Mouse (Mus musculus) small intestine, adult 2 months (tissue): Measurements from ENCODE around the gene Pafah2. TPM values are rescaled to one million over a fixed set of nuclear protein-coding genes. Genes with fewer than 3 reads are reported as not detected.

Experiments used
- H3K27ac ChIP-seq: fragments of 200-500 bp; 2 replicates; pipeline ENCODE4 v1.5.1; 2012; ENCODE audit warnings: low read depth, low read length, control low read depth, inconsistent platforms; ENCODE audit not compliant: insufficient read depth
- H3K27me3 ChIP-seq: fragments of 200-500 bp; 2 replicates; pipeline ENCODE4 v1.6.1; 2012; ENCODE audit warnings: mild to moderate bottlenecking, moderate library complexity, low read length, inconsistent platforms; ENCODE audit not compliant: control insufficient read depth, insufficient read depth
- H3K36me3 ChIP-seq: fragments of 200-500 bp; 2 replicates; pipeline ENCODE4 v1.6.1; 2012; ENCODE audit warnings: mild to moderate bottlenecking, low read length, control low read depth, inconsistent platforms; ENCODE audit not compliant: control insufficient read depth, insufficient read depth
- H3K4me1 ChIP-seq: fragments of 200-500 bp; 2 replicates; pipeline ENCODE4 v1.6.1; 2012; ENCODE audit warnings: low read length, inconsistent platforms, mixed read lengths; ENCODE audit not compliant: control insufficient read depth, insufficient read depth, insufficient read length
- H3K4me3 ChIP-seq: fragments of 200-500 bp; 2 replicates; pipeline ENCODE4 v1.5.1; 2012; ENCODE audit warnings: low read depth, mild to moderate bottlenecking, control low read depth, inconsistent platforms, low read length, moderate library complexity
- CTCF ChIP-seq: fragments of 200-500 bp; IDR thresholded peaks from 2 replicates; pipeline ENCODE4 v1.5.1; 2012; ENCODE audit warnings: low read depth, mild to moderate bottlenecking, control low read depth, inconsistent platforms, low read length, moderate library complexity, mixed read lengths; ENCODE audit not compliant: insufficient replicate concordance, insufficient read length; ENCODE audit errors: extremely low read depth
- POLR2A ChIP-seq: fragments of 200-500 bp; IDR thresholded peaks from 2 replicates; pipeline ENCODE4 v1.6.1; 2012; ENCODE audit warnings: low read depth, mild to moderate bottlenecking, control low read depth, inconsistent platforms, low read length, moderate library complexity
- WGBS: fragments of 180-500 bp; shearing (Covaris S2); methylation state at CpG from one replicate; pipeline ENCODE4 v1.1.7; 2018; 5-methylcytosine and 5-hydroxymethylcytosine counted together
- polyA plus RNA-seq: library from polyadenylated mRNA; depleted of rRNA; stranded (reverse); fragments of >200 nt; gene quantifications from 2 replicates; pipeline ENCODE4 v1.2.3, GENCODE M21; 2012

Gene Pafah2
- polyA plus RNA-seq, 1 experiment: 20.5 TPM

DNA sequence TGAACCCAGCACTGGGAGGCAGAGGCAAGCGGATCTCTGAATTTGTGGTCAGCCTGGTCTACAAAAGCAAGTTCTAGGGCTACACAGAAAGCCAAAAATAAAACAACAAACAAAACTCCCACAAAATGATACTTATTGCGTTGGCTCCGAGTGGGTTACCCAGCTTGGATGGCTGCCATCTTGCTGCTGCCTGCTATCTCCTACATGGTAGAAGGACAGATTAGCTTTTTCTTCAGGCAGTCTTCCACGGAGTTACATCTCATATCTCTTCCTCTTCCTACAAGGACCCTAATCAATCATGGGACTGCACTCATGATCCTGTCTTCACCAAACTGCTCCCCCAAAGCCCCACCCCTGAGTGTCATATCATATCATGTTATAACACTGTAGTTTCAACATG is 43.8 kb downstream of the Pafah2 start:
- TF ChIP-seq CTCF: no peak
- TF ChIP-seq POLR2A: no peak

GRCm38 (mm10) chr4:134442216-134442615 is 46.1 kb downstream of the Pafah2 start:
- WGBS: 75% methylated on average over 4 of the region's 4 CpGs
- TF ChIP-seq CTCF (no peak), POLR2A (no peak)
- no peaks in the 10 kb centered on the region for H3K27me3 ChIP-seq
- peaks cover 5% of the 10 kb centered on the region; the same call in 1 of the 2 replicates for H3K4me1 ChIP-seq
- no peak overlapping the region for H3K4me3 ChIP-seq
- H3K36me3 ChIP-seq: no peaks in the 10 kb centered on the region
- H3K27ac ChIP-seq: no peak overlapping the region

More for the DNA sequence above, 43.8 kb downstream of the Pafah2 start:
- H3K27ac ChIP-seq: no peak overlapping the region
- H3K27me3 ChIP-seq: no peaks in the 10 kb centered on the region
- H3K4me3 ChIP-seq: no peak overlapping the region
- H3K36me3 ChIP-seq: no peaks in the 10 kb centered on the region
- WGBS: 73% methylated on average over 4 of the region's 4 CpGs
- peaks cover 5% of the 10 kb centered on the region; the same call in 1 of the 2 replicates for H3K4me1 ChIP-seq

DNA sequence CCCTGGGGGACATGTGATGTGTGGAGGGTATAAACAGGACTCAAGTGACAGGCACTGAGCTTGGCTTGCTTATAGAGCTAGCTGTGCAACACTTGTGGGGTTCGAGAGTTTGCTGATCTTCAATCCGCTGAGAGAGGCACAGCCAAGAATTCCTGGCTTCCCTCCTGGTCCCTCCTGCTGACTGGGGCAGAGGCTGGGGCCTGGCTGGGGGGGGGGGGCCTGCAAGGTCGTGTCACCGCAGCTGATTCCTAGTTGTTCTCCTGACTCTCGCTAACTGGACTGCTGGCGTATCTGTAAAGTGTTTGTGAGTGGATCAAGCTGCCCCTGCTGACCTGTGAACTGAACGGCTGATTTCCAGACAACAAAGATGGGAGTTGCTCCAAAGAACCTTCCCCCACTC is 47.5 kb downstream of the Pafah2 start:
- no peak overlapping the region for H3K27ac ChIP-seq
- peaks cover 2% of the 10 kb centered on the region; the same call in 1 of the 2 replicates for H3K4me1 ChIP-seq
- H3K4me3 ChIP-seq: no peak overlapping the region
- H3K27me3 ChIP-seq: no peaks in the 10 kb centered on the region
- H3K36me3 ChIP-seq: no peaks in the 10 kb centered on the region
- 56% methylated on average over 7 of the region's 7 CpGs for WGBS
- TF ChIP-seq POLR2A: no peak
- no peak for TF ChIP-seq CTCF

- Histone ChIP-seq H3K27ac (no peak overlapping the region), H3K4me1 (no peaks in the 10 kb centered on the region), H3K27me3 (no peaks in the 10 kb centered on the region), H3K4me3 (no peak overlapping the region), H3K36me3 (no peaks in the 10 kb centered on the region)
- no peak for TF ChIP-seq POLR2A
- no peak for TF ChIP-seq CTCF
- 64% methylated on average over 7 of the region's 7 CpGs for WGBS
Observed at GRCm38 (mm10) chr4:134444949-134445348, 48.8 kb downstream of the Pafah2 start.

- no peak for TF ChIP-seq CTCF
- H3K27me3 ChIP-seq: no peaks in the 10 kb centered on the region
- no peaks in the 10 kb centered on the region for H3K4me1 ChIP-seq
- no peak overlapping the region for H3K4me3 ChIP-seq
- H3K27ac ChIP-seq: no peak overlapping the region
- H3K36me3 ChIP-seq: no peaks in the 10 kb centered on the region
- WGBS: 71% methylated on average over 1 of the region's 1 CpGs
Observed at GRCm38 (mm10) chr4:134445489-134445888, 49.4 kb downstream of the Pafah2 start.

- 31% methylated on average over 23 of the region's 23 CpGs for WGBS
- no peak overlapping the region for H3K4me3 ChIP-seq
- no peaks in the 10 kb centered on the region for H3K27me3 ChIP-seq
- no peak for TF ChIP-seq CTCF
- no peak for TF ChIP-seq POLR2A
- no peaks in the 10 kb centered on the region for H3K4me1 ChIP-seq
- no peak overlapping the region for H3K27ac ChIP-seq
- H3K36me3 ChIP-seq: no peaks in the 10 kb centered on the region
Observed at GRCm38 (mm10) chr4:134447966-134448365, 51.8 kb downstream of the Pafah2 start.

GRCm38 (mm10) chr4:134449595-134450391 is 53.7 kb downstream of the Pafah2 start:
- 66% methylated on average over 13 of the region's 13 CpGs for WGBS

More at GRCm38 (mm10) chr4:134449595-134450391, 53.7 kb downstream of the Pafah2 start:
- H3K36me3 ChIP-seq: no peaks in the 10 kb centered on the region
- no peak overlapping the region for H3K27ac ChIP-seq
- no peaks in the 10 kb centered on the region for H3K4me1 ChIP-seq
- TF ChIP-seq CTCF: no peak
- no peak for TF ChIP-seq POLR2A
- no peaks in the 10 kb centered on the region for H3K27me3 ChIP-seq
- no peak overlapping the region for H3K4me3 ChIP-seq
